Mouse (Mus musculus) erythroblast, embryonic 14.5 days (primary cell): Measurements from ENCODE around the gene Cx3cl1. TPM values are rescaled to one million over a fixed set of nuclear protein-coding genes. Genes with fewer than 3 reads are reported as not detected.

Experiments used
- H3K27me3 ChIP-seq: 2 replicates; pipeline ENCODE4 v1.6.1; 2012; ENCODE audit warnings: inconsistent platforms; ENCODE audit not compliant: control insufficient read depth
- H3K36me3 ChIP-seq: 2 replicates; pipeline ENCODE4 v1.6.1; 2012; ENCODE audit warnings: mild to moderate bottlenecking, inconsistent platforms; ENCODE audit not compliant: control insufficient read depth
- H3K4me1 ChIP-seq: 2 replicates; pipeline ENCODE4 v1.6.1; 2012; ENCODE audit warnings: inconsistent platforms; ENCODE audit not compliant: control insufficient read depth
- H3K4me3 ChIP-seq: replicated peaks from 2 replicates; pipeline ENCODE3; 2012; ENCODE audit warnings: moderate library complexity, mild to moderate bottlenecking, inconsistent platforms
- H3K9me3 ChIP-seq: 2 replicates; pipeline ENCODE4 v1.6.1; 2012; ENCODE audit warnings: low read length, inconsistent platforms, mixed read lengths; ENCODE audit not compliant: control insufficient read depth
- GATA1 ChIP-seq: IDR thresholded peaks from 2 replicates; pipeline ENCODE4 v1.6.1; 2012; ENCODE audit warnings: low read length, inconsistent platforms, mixed read lengths
- TAL1 ChIP-seq: IDR thresholded peaks from 3 replicates; pipeline ENCODE4 v1.6.1; 2012; ENCODE audit warnings: low read length, inconsistent platforms, mixed read lengths
- polyA plus RNA-seq: library from polyadenylated mRNA; stranded (reverse); fragments of >175 nt; gene quantifications from 2 replicates; pipeline ENCODE4 v1.2.3, GENCODE M21; 2012

The Cx3cl1 gene
- polyA plus RNA-seq, 1 experiment = 0.01 TPM

DNA sequence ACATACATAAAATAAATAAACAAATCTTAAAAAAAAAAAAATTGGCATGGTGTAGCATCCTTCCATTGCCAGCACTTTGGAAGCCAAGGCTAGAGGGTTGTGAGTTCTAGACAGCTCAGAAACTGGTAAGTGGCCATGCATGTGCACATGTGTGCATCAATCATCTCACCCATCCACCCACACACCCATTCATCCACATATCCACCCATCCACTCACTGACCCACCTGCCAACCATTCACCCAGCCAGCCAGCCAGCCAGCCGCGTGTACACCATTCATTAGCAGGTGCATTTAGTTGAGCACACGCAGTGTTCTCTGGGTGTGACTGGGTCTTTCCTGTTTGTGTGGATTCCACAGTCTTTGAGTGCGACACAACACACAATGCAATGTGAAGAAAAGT lies 34.0 kb downstream of the Cx3cl1 start:
- TF ChIP-seq TAL1 (no peak), GATA1 (no peak)
- Histone ChIP-seq H3K9me3 (no peaks in the 10 kb centered on the region), H3K27me3 (peaks cover 75% of the 10 kb centered on the region), H3K36me3 (no peaks in the 10 kb centered on the region), H3K4me3 (no peak overlapping the region), H3K4me1 (peaks cover 56% of the 10 kb centered on the region)

DNA sequence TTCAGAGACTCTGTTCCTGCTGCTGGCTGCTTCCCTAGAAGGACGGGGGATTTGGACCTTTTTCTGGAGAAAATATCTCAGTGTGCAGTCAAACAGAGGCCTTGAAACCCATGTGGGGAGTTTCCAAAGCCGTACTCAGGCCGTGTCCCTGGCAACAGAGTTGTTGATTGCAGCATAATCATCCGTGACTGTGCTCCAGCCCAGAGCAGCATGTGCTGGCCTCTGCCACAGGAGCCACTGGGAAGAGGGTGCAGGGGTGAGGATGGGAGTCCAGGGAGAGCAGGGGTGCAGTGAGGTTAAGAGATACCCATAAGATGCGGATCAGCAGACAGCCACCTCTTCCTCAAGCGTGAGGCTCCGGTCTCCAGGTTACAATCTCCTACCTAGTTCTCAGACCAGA lies 35.7 kb downstream of the Cx3cl1 start:
- Histone ChIP-seq H3K4me3 (no peak overlapping the region), H3K27me3 (peaks cover 60% of the 10 kb centered on the region), H3K9me3 (no peaks in the 10 kb centered on the region), H3K36me3 (no peaks in the 10 kb centered on the region), H3K4me1 (peaks cover 46% of the 10 kb centered on the region)
- TF ChIP-seq GATA1 = no peak

DNA sequence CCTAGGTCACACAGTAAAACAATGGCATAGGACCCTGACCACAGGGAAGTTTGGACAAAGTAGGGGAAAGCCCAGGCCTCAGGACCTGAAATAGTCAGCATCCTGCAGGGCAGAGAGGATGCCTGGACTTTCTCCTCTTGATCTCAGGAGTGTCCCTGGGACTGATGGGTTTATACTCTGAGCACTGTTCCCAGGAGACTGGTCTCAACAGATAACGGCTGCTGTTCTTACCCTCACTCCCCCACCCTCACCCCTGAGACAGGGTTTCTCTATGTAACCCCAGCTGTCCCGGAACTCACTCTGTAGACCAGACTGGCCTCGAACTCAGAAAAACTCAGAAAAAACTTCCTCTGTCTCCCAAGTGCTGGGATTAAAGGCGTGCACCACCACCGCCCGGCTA lies 36.6 kb downstream of the Cx3cl1 start:
- no peak for TF ChIP-seq GATA1
- Histone ChIP-seq H3K4me1 (peaks cover 51% of the 10 kb centered on the region), H3K4me3 (no peak overlapping the region), H3K9me3 (no peaks in the 10 kb centered on the region), H3K36me3 (no peaks in the 10 kb centered on the region), H3K27me3 (peaks cover 51% of the 10 kb centered on the region)

DNA sequence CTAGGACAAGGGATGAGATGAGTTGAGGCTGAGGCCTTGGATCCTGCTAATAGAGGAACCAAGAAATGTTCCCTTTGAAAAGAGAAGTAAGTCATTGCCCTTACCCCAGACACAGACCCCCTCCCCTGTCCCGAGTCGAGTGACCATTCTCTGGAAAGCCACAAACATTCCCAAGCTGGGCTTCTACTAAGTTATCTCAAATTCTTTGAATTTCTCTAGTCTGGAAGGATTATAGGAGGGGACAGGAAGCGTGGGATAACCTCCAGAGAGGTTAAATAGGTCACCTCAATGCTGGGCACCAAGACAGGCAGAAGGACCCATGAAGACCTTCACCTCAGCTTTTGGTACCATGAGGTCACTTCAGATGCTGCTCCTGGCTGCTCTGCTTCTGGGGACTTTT lies 38.3 kb downstream of the Cx3cl1 start, which contains the start of gene Ccl17:
TSS of gene Ccl17 (plus strand) at position 301 of the 400 bp plus-strand sequence.
- no peaks in the 10 kb centered on the region for H3K36me3 ChIP-seq
- no peaks in the 10 kb centered on the region for H3K9me3 ChIP-seq
- peaks cover 41% of the 10 kb centered on the region for H3K4me1 ChIP-seq
- no peak for TF ChIP-seq GATA1
- TF ChIP-seq TAL1 = no peak
- peaks cover 33% of the 10 kb centered on the region for H3K27me3 ChIP-seq
- no peak within 1 kb of the TSS for H3K4me3 ChIP-seq

DNA sequence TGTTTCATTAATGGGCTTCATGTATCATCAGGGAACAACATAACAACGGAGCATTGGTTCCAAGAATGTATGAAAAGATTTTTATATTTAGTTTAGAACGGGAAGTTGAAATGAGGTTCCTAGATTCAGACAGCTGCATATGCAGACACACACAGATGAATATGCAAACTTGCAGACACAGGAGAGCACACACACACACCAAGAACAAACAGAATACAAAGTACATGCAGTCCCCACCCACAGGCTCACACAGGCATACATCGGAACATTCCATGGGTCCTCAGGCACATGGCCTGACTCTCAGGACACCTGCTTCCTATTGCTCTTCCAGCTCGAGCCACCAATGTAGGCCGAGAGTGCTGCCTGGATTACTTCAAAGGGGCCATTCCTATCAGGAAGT lies 39.0 kb downstream of the Cx3cl1 start:
- Histone ChIP-seq H3K27me3 (peaks cover 31% of the 10 kb centered on the region), H3K4me3 (no peak overlapping the region), H3K36me3 (no peaks in the 10 kb centered on the region), H3K4me1 (peaks cover 41% of the 10 kb centered on the region), H3K9me3 (no peaks in the 10 kb centered on the region)
- TF ChIP-seq GATA1 = no peak
- TF ChIP-seq TAL1 = no peak

DNA sequence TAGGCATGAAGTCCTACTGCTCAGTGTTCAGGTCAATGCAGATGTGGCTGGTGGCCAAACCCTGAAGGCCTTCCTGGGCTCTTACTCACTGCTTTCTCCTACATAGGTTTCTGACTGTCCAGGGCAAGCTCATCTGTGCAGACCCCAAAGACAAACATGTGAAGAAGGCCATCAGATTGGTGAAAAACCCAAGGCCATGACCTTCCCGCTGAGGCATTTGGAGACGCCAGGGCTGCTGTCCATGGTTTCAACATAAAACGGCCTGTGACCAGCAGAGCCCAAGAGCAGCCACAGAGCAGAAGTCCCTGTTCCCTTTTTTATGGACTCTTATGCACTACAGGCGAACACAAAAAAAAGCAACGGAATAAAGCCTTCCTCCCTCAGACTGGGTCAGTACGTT lies 39.8 kb downstream of the Cx3cl1 start:
- H3K27me3 ChIP-seq = peaks cover 23% of the 10 kb centered on the region
- no peak overlapping the region for H3K4me3 ChIP-seq
- no peaks in the 10 kb centered on the region for H3K36me3 ChIP-seq
- no peak for TF ChIP-seq GATA1
- TF ChIP-seq TAL1 = no peak
- H3K4me1 ChIP-seq = peaks cover 37% of the 10 kb centered on the region
- H3K9me3 ChIP-seq = no peaks in the 10 kb centered on the region

DNA sequence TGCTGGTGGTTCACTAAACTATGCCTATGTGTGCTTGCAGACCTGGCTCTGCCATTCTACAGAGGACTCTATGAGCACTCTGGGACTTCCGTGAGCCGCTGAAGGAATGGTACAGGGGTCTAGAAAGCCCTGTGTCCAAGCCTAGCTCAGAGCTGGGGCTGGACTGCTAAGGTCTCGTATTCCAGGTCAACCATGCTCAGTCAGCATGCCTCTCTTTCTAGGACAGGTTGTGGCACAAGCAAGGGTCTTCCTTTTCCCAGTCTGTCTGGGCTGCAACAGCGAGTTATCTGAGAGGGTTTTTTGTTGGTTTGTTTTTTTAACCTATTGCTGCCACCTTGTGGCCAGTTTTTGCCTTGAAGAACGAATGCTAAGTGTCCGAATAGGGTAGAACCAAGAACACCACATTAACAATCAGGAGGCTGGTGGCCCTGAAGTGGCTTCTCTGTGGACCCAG lies 40.9 kb downstream of the Cx3cl1 start:
- TF ChIP-seq GATA1 (no peak), TAL1 (no peak)
- peaks cover 15% of the 10 kb centered on the region for H3K27me3 ChIP-seq
- H3K4me1 ChIP-seq = peaks cover 34% of the 10 kb centered on the region
- no peak overlapping the region for H3K4me3 ChIP-seq
- H3K36me3 ChIP-seq = peaks cover 2% of the 10 kb centered on the region; the same call in 1 of the 2 replicates
- no peaks in the 10 kb centered on the region for H3K9me3 ChIP-seq

DNA sequence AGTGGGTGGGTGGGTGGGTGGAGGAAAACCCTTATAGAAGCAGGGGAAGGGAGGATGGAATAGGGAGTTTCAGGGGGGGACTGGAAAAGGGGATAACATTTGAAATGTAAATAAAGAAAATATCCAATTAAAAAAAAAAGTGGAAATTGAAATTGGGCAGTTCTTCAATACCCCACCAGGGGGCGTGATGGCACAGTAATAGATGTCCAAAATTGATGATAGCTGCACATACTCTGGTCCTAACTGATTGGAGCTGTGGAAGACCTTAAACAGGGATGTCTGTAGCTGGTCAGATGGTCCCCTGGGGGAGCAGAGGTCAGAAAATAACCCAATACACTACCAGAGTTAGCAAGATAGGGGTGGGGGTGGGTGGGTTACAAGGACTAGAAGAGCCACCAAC lies 42.7 kb downstream of the Cx3cl1 start:
- Histone ChIP-seq H3K4me1 (peaks cover 18% of the 10 kb centered on the region), H3K4me3 (no peak overlapping the region), H3K36me3 (peaks cover 20% of the 10 kb centered on the region), H3K9me3 (no peaks in the 10 kb centered on the region), H3K27me3 (peaks cover 7% of the 10 kb centered on the region)
- TF ChIP-seq GATA1 = no peak
- no peak for TF ChIP-seq TAL1

DNA sequence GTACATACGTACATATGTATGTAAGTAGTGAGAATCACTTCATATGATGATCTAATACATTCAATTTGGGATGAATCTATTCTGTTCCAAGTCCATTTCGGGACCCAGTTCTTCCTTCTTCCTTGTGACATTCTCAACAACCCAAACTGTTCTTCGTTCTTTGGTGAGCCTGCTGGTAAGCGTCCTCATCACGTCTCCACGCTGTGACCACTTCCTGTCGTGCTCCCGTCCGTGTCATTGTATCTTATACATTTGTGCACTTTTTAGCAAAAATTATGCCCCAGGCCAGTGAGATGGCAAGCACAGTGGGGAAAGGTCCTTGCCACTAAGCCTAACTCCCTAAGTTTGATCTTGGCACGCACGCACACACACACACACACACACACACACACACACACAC lies 46.1 kb downstream of the Cx3cl1 start:
- no peaks in the 10 kb centered on the region for H3K9me3 ChIP-seq
- H3K36me3 ChIP-seq = peaks cover 54% of the 10 kb centered on the region
- TF ChIP-seq TAL1 (no peak), GATA1 (no peak)
- no peak overlapping the region for H3K4me3 ChIP-seq
- H3K27me3 ChIP-seq = no peaks in the 10 kb centered on the region
- H3K4me1 ChIP-seq = peaks cover 28% of the 10 kb centered on the region

DNA sequence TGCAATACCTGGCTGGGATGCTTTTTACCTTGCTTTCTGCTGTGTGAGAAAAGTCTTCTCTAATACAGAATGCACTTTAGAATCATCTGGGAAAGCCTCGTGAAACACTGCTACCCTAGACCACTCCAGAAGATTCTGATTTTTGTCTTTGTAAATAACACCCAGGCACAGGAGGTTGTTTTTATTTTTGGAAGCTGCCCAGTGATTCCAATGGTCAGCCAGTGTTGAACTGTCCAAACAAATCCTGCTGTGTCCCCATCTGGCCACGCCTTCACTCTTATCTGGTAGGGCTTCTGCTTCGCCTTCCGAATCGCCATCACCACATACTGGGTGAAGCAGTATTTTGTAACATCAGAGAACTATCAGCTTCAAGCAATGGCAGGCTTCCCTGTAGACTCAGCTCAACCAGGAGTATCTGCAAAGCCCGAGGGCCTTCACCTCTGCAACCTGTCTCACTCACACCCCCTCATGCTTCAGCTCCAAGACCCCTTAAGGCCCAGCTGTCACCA lies 47.9 kb downstream of the Cx3cl1 start:
- H3K9me3 ChIP-seq = no peaks in the 10 kb centered on the region
- peaks cover 72% of the 10 kb centered on the region for H3K36me3 ChIP-seq
- H3K4me3 ChIP-seq = no peak overlapping the region
- no peak for TF ChIP-seq TAL1
- TF ChIP-seq GATA1 = no peak
- peaks cover 27% of the 10 kb centered on the region for H3K4me1 ChIP-seq
- no peaks in the 10 kb centered on the region for H3K27me3 ChIP-seq
